Mouse (Mus musculus) brain, embryonic 14.5 days (tissue): Measurements from ENCODE around the gene A630076J17Rik. TPM values are rescaled to one million over a fixed set of nuclear protein-coding genes. Genes with fewer than 3 reads are reported as not detected.

Source experiments
- DNase-seq: peaks from one replicate; pipeline ENCODE4 v3.0.0-alpha.2; 2011; ENCODE audit warnings: low read depth
- CTCF ChIP-seq: fragments of 200-500 bp; IDR thresholded peaks from 2 replicates; pipeline ENCODE4 v1.5.1; 2012; ENCODE audit warnings: inconsistent platforms, mild to moderate bottlenecking, moderate library complexity, borderline replicate concordance; ENCODE audit not compliant: insufficient read depth, insufficient read length; ENCODE audit errors: extremely low read depth
- POLR2A ChIP-seq: fragments of 200-500 bp; IDR thresholded peaks from 2 replicates; pipeline ENCODE4 v1.6.1; 2012; ENCODE audit warnings: mild to moderate bottlenecking, inconsistent platforms, borderline replicate concordance; ENCODE audit not compliant: poor library complexity, insufficient read depth, insufficient read length, severe bottlenecking; ENCODE audit errors: extremely low read depth
- polyA plus RNA-seq: library from polyadenylated mRNA; depleted of rRNA; stranded (reverse); fragments of >200 nt; gene quantifications from 2 replicates; pipeline ENCODE4 v1.2.3, GENCODE M21; 2012

A630076J17Rik gene
- polyA plus RNA-seq, 1 experiment = not detected

GRCm38 (mm10) chr3:107239607-107240006, 9.2 kb downstream of the A630076J17Rik start, which contains the start of gene Prok1:
Prok1 (minus strand) TSS chr3:107239707.
- no peak for TF ChIP-seq CTCF
- TF ChIP-seq POLR2A = no peak

GRCm38 (mm10) chr3:107241389-107242094, 11.1 kb downstream of the A630076J17Rik start:
- TF ChIP-seq POLR2A (no peak), CTCF (no peak)
- DNase-seq = peak; percentile 87

More at GRCm38 (mm10) chr3:107239607-107240006, 9.2 kb downstream of the A630076J17Rik start, which contains the start of gene Prok1:
- DNase-seq = no peak

- DNase-seq = no peak
- no peak for TF ChIP-seq POLR2A
- TF ChIP-seq CTCF = no peak
These were observed 16.5 kb downstream of the A630076J17Rik start for GRCm38 (mm10) chr3:107246876-107247275.

GRCm38 (mm10) chr3:107249042-107249441, 18.6 kb downstream of the A630076J17Rik start:
- TF ChIP-seq POLR2A (no peak), CTCF (no peak)
- DNase-seq = no peak

- no peak for DNase-seq
These were observed 19.9 kb downstream of the A630076J17Rik start for GRCm38 (mm10) chr3:107250320-107250719.

GRCm38 (mm10) chr3:107252035-107252434, 21.6 kb downstream of the A630076J17Rik start:
- DNase-seq = no peak
- TF ChIP-seq POLR2A (no peak), CTCF (no peak)

More at GRCm38 (mm10) chr3:107250320-107250719, 19.9 kb downstream of the A630076J17Rik start:
- TF ChIP-seq CTCF = no peak
- no peak for TF ChIP-seq POLR2A

GRCm38 (mm10) chr3:107253925-107254324, 23.5 kb downstream of the A630076J17Rik start:
- no peak for TF ChIP-seq CTCF
- no peak for TF ChIP-seq POLR2A
- no peak for DNase-seq

GRCm38 (mm10) chr3:107255992-107256391, 25.6 kb downstream of the A630076J17Rik start:
- DNase-seq = no peak
- TF ChIP-seq CTCF = no peak
- TF ChIP-seq POLR2A = no peak

GRCm38 (mm10) chr3:107256724-107257123, 26.3 kb downstream of the A630076J17Rik start:
- peak; percentile 11 for DNase-seq
- TF ChIP-seq CTCF = no peak
- no peak for TF ChIP-seq POLR2A

- TF ChIP-seq POLR2A = no peak
- TF ChIP-seq CTCF = no peak
- peak; percentile 39 for DNase-seq
These were observed 27.5 kb downstream of the A630076J17Rik start for GRCm38 (mm10) chr3:107257924-107258323.

- no peak for TF ChIP-seq CTCF
- no peak for TF ChIP-seq POLR2A
- peak; percentile 73 for DNase-seq
These were observed 30.8 kb downstream of the A630076J17Rik start for GRCm38 (mm10) chr3:107260956-107261850.

GRCm38 (mm10) chr3:107261851-107262165, 31.4 kb downstream of the A630076J17Rik start:
- TF ChIP-seq POLR2A (no peak), CTCF (no peak)

GRCm38 (mm10) chr3:107266814-107267345, 36.5 kb downstream of the A630076J17Rik start:
- TF ChIP-seq POLR2A (no peak), CTCF (no peak)
- no peak for DNase-seq

More at GRCm38 (mm10) chr3:107261851-107262165, 31.4 kb downstream of the A630076J17Rik start:
- no peak for DNase-seq

GRCm38 (mm10) chr3:107272433-107272832, 42.0 kb downstream of the A630076J17Rik start:
- no peak for TF ChIP-seq POLR2A
- TF ChIP-seq CTCF = no peak
- DNase-seq = no peak

GRCm38 (mm10) chr3:107273820-107274219, 43.4 kb downstream of the A630076J17Rik start:
- TF ChIP-seq POLR2A (no peak), CTCF (peak; percentile 89)
- DNase-seq = peak; percentile 86
